Mouse (Mus musculus) MEL (cell line): ENCODE results near the gene Hsdl1. TPM values are rescaled to one million over a fixed set of nuclear protein-coding genes. Genes with fewer than 3 reads are reported as not detected.

ENCODE experiments used
- DNase-seq: peaks from one replicate; pipeline ENCODE4 v3.0.0; 2011; ENCODE audit warnings: low read depth, low spot score
- H3K27ac ChIP-seq: 2 replicates; pipeline ENCODE4 v1.5.1; 2012; ENCODE audit warnings: low read depth, mild to moderate bottlenecking, control low read depth, low read length, moderate library complexity; ENCODE audit not compliant: control insufficient read depth
- H3K27me3 ChIP-seq, 2 experiments: fragments of 150-350 bp in 1 of 2; sonication (generic) in 1 of 2; 2 replicates each; pipeline ENCODE4 v1.6.1; 2012; ENCODE audit warnings: low read length in 2 of 2, mild to moderate bottlenecking in 2 of 2, improper control_type of control experiment in 1 of 2, moderate library complexity in 1 of 2; ENCODE audit not compliant: insufficient read depth in 2 of 2, control insufficient read depth in 1 of 2
- H3K36me3 ChIP-seq, 2 experiments: 2 replicates each; pipeline ENCODE4 v1.6.1; 2012 to 2014; ENCODE audit warnings: low read length in 2 of 2, improper control_type of control experiment in 1 of 2, inconsistent platforms in 1 of 2, mild to moderate bottlenecking in 1 of 2; ENCODE audit not compliant: insufficient read depth in 2 of 2, control insufficient read depth in 1 of 2
- H3K4me1 ChIP-seq, 2 experiments: fragments of 150-350 bp in 1 of 2; sonication (generic) in 1 of 2; 2 replicates each; pipeline ENCODE4 v1.6.1; 2012; ENCODE audit warnings: low read length in 2 of 2, improper control_type of control experiment in 1 of 2, mild to moderate bottlenecking in 1 of 2; ENCODE audit not compliant: insufficient read depth in 2 of 2, control insufficient read depth in 1 of 2
- H3K4me3 ChIP-seq, 2 experiments: fragments of 150-350 bp in 1 of 2; sonication (generic) in 1 of 2; 2 replicates each; pipeline ENCODE4 v1.5.1; 2012; ENCODE audit warnings: low read depth in 2 of 2, low read length in 2 of 2, mild to moderate bottlenecking in 2 of 2, moderate library complexity in 2 of 2, control low read depth in 1 of 2, improper control_type of control experiment in 1 of 2; ENCODE audit not compliant: control insufficient read depth in 1 of 2, insufficient read depth in 1 of 2
- H3K79me2 ChIP-seq: 2 replicates; pipeline ENCODE4 v1.6.1; 2012; ENCODE audit warnings: mild to moderate bottlenecking, low read length, moderate library complexity; ENCODE audit not compliant: control insufficient read depth, poor library complexity, insufficient read depth
- H3K9ac ChIP-seq: 2 replicates; pipeline ENCODE4 v1.6.1; 2012; ENCODE audit warnings: low read depth, mild to moderate bottlenecking, control low read depth, low read length, moderate library complexity; ENCODE audit not compliant: control insufficient read depth, poor library complexity, severe bottlenecking
- H3K9me3 ChIP-seq: fragments of 150-350 bp; sonication (generic); replicated peaks from 2 replicates; pipeline ENCODE4 v1.6.1; 2012; ENCODE audit warnings: mild to moderate bottlenecking, low read length, improper control_type of control experiment, moderate library complexity; ENCODE audit not compliant: insufficient read depth
- ELF1 ChIP-seq: IDR thresholded peaks from 2 replicates; pipeline ENCODE4 v1.6.1; 2014; ENCODE audit warnings: low read depth, mild to moderate bottlenecking, inconsistent platforms, low read length, improper control_type of control experiment, moderate library complexity
- EP300 ChIP-seq, 2 experiments: IDR thresholded peaks; 2 replicates each; pipeline ENCODE4 v1.6.1; 2011; ENCODE audit warnings: improper control_type of control experiment in 2 of 2, low read length in 2 of 2, low read depth in 1 of 2, mild to moderate bottlenecking in 1 of 2
- ETS1 ChIP-seq: IDR thresholded peaks from 2 replicates; pipeline ENCODE4 v1.6.1; 2012; ENCODE audit warnings: low read depth, mild to moderate bottlenecking, inconsistent platforms, low read length, improper control_type of control experiment, moderate library complexity
- MAX ChIP-seq: IDR thresholded peaks from 2 replicates; pipeline ENCODE4 v1.6.1; 2011; ENCODE audit warnings: low read length, improper control_type of control experiment
- MEF2A ChIP-seq: IDR thresholded peaks from 2 replicates; pipeline ENCODE4 v1.6.1; 2014; ENCODE audit warnings: low read depth, mild to moderate bottlenecking, inconsistent platforms, low read length, improper control_type of control experiment; ENCODE audit not compliant: poor library complexity, insufficient replicate concordance, severe bottlenecking; ENCODE audit errors: extremely low read depth
- NRF1 ChIP-seq: IDR thresholded peaks from 2 replicates; pipeline ENCODE4 v1.6.1; 2014; ENCODE audit warnings: low read depth, mild to moderate bottlenecking, inconsistent platforms, low read length, improper control_type of control experiment, moderate library complexity; ENCODE audit not compliant: poor library complexity, insufficient read depth, severe bottlenecking
- POLR2A ChIP-seq, 2 experiments: IDR thresholded peaks; 2 replicates each; pipeline ENCODE4 v1.6.1; 2011 to 2012; ENCODE audit warnings: low read length in 2 of 2, mild to moderate bottlenecking in 2 of 2, control low read depth in 1 of 2, improper control_type of control experiment in 1 of 2, low read depth in 1 of 2, moderate library complexity in 1 of 2; ENCODE audit not compliant: control insufficient read depth in 1 of 2, insufficient read depth in 1 of 2, poor library complexity in 1 of 2
- POLR2AphosphoS5 ChIP-seq: IDR thresholded peaks from 2 replicates; pipeline ENCODE4 v1.6.1; 2012; ENCODE audit warnings: low read depth, borderline replicate concordance, mild to moderate bottlenecking, inconsistent platforms, low read length, moderate library complexity, mixed read lengths
- TAL1 ChIP-seq: IDR thresholded peaks from 2 replicates; pipeline ENCODE4 v1.6.1; 2012; ENCODE audit warnings: mild to moderate bottlenecking, inconsistent platforms, low read length, moderate library complexity, mixed read lengths
- TBP ChIP-seq: IDR thresholded peaks from 2 replicates; pipeline ENCODE4 v1.8.0; 2011; ENCODE audit warnings: low read depth, low read length, improper control_type of control experiment
- ZC3H11A ChIP-seq: IDR thresholded peaks from 2 replicates; pipeline ENCODE4 v1.6.1; 2012; ENCODE audit warnings: low read depth, mild to moderate bottlenecking, inconsistent platforms, low read length, improper control_type of control experiment
- ZKSCAN1 ChIP-seq: IDR thresholded peaks from 2 replicates; pipeline ENCODE4 v1.6.1; 2012; ENCODE audit warnings: low read depth, mild to moderate bottlenecking, inconsistent platforms, low read length, improper control_type of control experiment, moderate library complexity
- ZNF384 ChIP-seq: IDR thresholded peaks from 2 replicates; pipeline ENCODE4 v1.6.1; 2012; ENCODE audit warnings: low read depth, mild to moderate bottlenecking, inconsistent platforms, low read length, improper control_type of control experiment
- polyA plus RNA-seq, 2 experiments: library from polyadenylated mRNA; stranded (reverse) in 1 of 2; unstranded in 1 of 2; fragments of >175 nt in 1 of 2; fragments of >200 nt in 1 of 2; gene quantifications; 2 replicates each; pipeline versions ENCODE4 v1.2.1 to v1.2.4; 2012; ENCODE audit warnings: low replicate concordance in 2 of 2, low read depth in 1 of 2; ENCODE audit not compliant: insufficient read length in 2 of 2, insufficient read depth in 1 of 2, missing spikeins in 1 of 2
- total RNA-seq: library from RNA; depleted of rRNA; stranded (reverse); fragments of 300-350 nt; gene quantifications from 2 replicates; pipeline ENCODE4 v1.2.3, GENCODE M21; 2012

Hsdl1 gene
- total and polyA plus RNA-seq, 3 experiments: 29.4 to 46.3 (median 37.1) TPM

DNA sequence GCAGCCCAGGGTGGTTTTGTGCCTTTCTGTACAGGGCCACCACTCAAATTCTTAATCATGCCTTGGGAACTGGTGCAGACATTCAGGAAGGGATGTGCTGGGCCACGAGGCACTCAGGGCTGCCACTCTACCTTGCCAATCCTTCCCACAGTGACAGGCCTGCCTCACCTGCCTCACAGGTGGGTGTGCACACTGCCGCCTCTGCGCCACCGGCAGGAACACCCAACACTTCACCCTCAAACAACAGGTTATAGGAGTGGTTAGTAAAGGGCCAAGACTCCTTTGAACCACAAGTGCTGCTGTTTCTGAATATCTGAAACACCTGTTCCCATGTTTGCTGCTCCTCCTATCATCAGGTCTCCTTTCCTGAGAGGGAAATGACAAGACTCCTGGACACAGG is 2.6 kb downstream of the Hsdl1 start:
- Histone ChIP-seq H3K9me3 (no peaks in the 10 kb centered on the region), H3K27me3 (no peaks in the 10 kb centered on the region), H3K79me2 (peaks cover 23% of the 10 kb centered on the region), H3K4me1 (peaks cover 7 to 15% of the 10 kb centered on the region in 2 experiments), H3K9ac (no peak overlapping the region), H3K4me3 (no peak overlapping the region), H3K36me3 (peaks cover 0 to 7% of the 10 kb centered on the region in 2 experiments; a peak in 2 of 4 replicates), H3K27ac (no peak overlapping the region)
- DNase-seq: no peak
- TF ChIP-seq ZC3H11A (no peak), TAL1 (peak; percentile 22; the same call in 1 of the 2 replicates)

DNA sequence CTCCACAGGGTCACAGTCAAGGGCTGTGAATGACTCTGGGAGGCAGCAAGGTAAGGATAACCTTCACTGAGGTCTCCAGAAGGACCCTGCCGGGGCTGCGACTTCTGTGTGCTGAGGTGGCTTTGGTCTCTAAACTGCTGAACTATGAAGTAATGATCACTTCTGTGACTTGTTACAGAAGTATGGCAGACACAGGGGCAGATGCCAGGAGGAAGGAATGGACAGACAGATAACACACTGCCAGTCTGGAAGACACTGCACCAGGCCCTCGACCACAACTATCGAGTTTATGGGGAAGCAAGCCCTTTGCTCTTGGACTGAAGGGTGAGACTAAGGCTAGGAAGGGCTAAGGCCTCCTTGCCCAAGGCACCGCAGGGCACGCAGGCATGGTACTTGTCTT is 3.8 kb downstream of the Hsdl1 start:
- H3K79me2 ChIP-seq: peaks cover 23% of the 10 kb centered on the region
- no peaks in the 10 kb centered on the region for H3K9me3 ChIP-seq
- peaks cover 7 to 15% of the 10 kb centered on the region in 2 experiments for H3K4me1 ChIP-seq
- peaks cover 0 to 7% of the 10 kb centered on the region in 2 experiments; a peak in 3 of 4 replicates for H3K36me3 ChIP-seq
- TF ChIP-seq POLR2AphosphoS5 (no peak), ZKSCAN1 (no peak), MAX (no peak), POLR2A (IDR thresholded peaks at IDR 0.05; ENCODE audit: control insufficient read depth in 1 of 2, insufficient read depth in 1 of 2, low read depth in 1 of 2, low read length in 2 of 2, poor library complexity in 1 of 2) (no peak), TAL1 (peak; percentile 68), EP300 (IDR thresholded peaks at IDR 0.05; ENCODE audit: low read depth in 1 of 2, low read length in 2 of 2) (0 out of 4 replicates have a peak, but pooled peaks of 1 of the 2 experiments have one; percentile 9)
- no peak overlapping the region for H3K9ac ChIP-seq
- no peak overlapping the region for H3K4me3 ChIP-seq
- peak; percentile 47 for DNase-seq
- no peaks in the 10 kb centered on the region for H3K27me3 ChIP-seq
- no peak overlapping the region for H3K27ac ChIP-seq

DNA sequence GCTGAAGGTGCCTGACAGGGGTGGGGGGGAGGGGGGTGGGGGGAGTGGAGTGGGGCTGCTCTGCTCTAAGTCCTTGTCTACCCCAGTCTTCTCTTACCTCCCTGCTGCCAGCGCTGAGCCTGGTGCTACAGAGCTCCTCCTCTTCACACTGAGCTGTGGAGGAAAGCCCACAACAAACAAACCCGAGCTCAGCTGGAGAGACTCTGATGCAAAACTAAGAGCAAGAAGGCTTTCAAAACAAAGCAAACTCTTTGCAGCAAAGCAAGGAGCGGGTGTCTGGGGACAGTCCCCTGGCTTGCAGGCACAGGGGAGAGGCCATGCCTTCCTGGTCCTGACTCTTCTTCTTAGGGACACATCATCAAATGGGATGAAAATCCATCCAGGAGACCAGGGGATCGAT is 5.1 kb downstream of the Hsdl1 start:
- H3K27me3 ChIP-seq: no peaks in the 10 kb centered on the region
- H3K4me3 ChIP-seq: no peak overlapping the region
- H3K9me3 ChIP-seq: no peaks in the 10 kb centered on the region
- H3K27ac ChIP-seq: no peak overlapping the region
- peaks cover 23% of the 10 kb centered on the region for H3K79me2 ChIP-seq
- H3K4me1 ChIP-seq: peaks cover 7 to 15% of the 10 kb centered on the region in 2 experiments; a peak in 3 of 4 replicates
- no peak overlapping the region for H3K9ac ChIP-seq
- TF ChIP-seq TBP (no peak), ELF1 (no peak), ETS1 (no peak), POLR2AphosphoS5 (no peak), ZNF384 (no peak), MEF2A (no peak), NRF1 (no peak)
- peaks cover 0 to 7% of the 10 kb centered on the region in 2 experiments; a peak in 3 of 4 replicates for H3K36me3 ChIP-seq
- no peak for DNase-seq
